Mouse (Mus musculus): ENCODE measurements around the gene Adap2.
A peak's percentile ranks its signal among the peaks of the same experiment; 100 is the strongest.

The Adap2 gene

DNA sequence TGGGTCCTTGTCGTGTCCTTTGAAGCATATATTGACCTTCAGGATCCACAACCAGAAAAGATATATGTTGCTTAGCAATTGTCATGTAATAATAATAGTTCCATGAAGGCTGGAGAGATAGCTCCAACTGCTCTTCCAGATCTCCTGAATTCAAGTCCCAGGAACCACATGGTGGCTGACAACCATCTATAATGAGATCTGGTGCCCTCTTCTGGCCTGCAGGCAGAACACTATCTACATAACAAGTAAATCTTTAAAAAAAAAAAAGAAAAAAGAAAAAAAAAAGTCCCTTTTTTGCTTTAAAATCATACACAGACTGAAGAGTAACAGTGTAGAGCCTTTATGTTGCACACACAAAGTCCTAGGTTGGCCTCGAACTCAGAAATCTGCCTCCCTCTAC is 45.9 kb downstream of the Adap2 start:
- no peak for DNase-seq

DNA sequence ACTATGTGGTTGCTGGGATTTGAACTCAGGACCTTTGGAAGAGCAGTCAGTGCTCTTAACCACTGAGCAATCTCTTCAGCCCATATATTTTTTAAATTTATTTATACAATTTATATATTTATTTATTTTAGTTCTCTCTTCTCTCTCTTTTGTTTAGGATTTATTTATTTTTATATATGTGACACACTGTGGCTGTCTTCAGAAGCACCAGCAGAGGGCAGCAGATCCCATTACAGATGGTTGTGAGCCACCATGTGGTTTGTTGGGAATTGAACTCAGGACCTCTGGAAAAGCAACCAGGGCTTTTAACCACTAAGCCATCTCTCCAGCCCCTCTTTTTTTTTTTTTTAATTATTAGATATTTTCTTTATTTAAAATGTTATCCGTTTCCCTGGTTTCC is 46.4 kb downstream of the Adap2 start:
- DNase-seq = no peak

DNA sequence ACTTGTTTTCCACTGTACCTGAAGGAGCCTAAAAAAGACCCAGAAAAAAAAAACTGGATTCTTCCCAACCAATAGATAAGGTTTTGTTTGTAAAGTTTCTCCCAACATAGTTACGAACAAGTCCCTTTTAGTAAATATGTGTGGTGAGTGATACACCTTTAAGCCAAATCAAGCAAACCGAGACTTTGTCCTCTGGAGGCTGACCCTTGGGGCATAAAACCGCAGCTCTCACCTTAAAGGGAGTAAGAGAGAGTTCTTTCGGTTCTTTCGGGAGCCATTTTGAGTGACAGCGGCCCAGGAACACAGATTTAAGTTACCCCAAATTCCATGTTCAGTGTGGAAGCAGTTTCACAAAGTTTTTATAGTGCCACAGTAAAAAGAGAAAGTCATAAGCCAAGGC is 48.4 kb downstream of the Adap2 start:
- DNase-seq = no peak

DNA sequence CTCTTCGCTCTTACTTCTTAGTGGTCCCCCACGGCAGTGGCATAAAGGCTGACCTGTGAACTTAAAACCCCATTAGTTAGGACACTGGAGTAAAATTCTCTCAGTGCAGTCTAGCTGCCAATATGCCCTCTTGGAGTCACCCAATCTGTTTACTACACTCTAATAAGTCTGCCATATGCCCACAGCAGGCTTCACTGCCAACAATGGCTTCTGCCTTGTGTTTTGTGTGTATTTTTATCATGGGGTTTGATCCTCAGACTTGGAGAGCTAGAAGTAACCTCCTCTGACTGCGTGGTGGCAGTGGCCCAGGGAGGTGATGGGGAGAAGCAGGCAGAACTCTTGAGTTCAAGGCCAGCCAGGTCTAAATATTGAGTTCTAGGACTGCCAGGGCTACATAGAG is 50.1 kb downstream of the Adap2 start:
- DNase-seq = peak; percentile 60

DNA sequence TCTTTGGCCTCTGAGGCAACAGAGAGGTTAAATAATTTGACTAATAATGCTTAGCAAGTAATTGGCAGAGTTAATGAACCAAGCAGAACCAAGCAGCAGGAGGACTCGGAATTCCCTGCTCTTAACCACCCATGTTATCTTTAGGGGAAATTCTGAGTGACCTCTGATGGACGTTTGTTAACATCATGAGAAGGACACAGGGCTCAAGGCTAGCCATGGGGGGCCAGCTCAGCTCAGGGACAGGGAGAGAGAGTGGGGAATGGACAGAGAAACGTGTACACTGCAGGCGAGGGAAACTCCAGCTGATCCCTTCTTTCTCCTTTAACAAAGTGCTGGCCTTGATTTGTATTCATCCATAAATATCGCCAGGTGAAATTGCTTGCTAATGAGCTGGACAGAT is 51.0 kb downstream of the Adap2 start:
- DNase-seq = no peak

DNA sequence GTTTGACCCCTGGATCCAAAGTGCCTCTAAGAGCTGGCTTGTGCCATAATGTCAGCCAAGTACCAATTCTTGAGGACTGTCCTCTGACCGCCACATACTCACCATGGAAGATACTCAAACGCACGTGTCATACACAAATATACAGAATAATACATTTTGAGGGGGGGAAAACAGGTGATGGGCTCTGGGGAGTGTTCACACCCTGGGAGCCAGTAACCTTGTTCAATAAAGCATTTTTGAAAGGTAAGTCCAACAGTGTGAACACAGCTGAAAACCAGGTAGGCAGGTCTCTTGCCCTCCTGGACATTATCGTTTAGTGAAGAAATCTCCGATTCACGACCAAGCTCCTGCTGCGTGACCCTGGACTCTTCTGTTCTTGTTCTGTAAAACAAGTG is 54.6 kb downstream of the Adap2 start:
- no peak for DNase-seq

DNA sequence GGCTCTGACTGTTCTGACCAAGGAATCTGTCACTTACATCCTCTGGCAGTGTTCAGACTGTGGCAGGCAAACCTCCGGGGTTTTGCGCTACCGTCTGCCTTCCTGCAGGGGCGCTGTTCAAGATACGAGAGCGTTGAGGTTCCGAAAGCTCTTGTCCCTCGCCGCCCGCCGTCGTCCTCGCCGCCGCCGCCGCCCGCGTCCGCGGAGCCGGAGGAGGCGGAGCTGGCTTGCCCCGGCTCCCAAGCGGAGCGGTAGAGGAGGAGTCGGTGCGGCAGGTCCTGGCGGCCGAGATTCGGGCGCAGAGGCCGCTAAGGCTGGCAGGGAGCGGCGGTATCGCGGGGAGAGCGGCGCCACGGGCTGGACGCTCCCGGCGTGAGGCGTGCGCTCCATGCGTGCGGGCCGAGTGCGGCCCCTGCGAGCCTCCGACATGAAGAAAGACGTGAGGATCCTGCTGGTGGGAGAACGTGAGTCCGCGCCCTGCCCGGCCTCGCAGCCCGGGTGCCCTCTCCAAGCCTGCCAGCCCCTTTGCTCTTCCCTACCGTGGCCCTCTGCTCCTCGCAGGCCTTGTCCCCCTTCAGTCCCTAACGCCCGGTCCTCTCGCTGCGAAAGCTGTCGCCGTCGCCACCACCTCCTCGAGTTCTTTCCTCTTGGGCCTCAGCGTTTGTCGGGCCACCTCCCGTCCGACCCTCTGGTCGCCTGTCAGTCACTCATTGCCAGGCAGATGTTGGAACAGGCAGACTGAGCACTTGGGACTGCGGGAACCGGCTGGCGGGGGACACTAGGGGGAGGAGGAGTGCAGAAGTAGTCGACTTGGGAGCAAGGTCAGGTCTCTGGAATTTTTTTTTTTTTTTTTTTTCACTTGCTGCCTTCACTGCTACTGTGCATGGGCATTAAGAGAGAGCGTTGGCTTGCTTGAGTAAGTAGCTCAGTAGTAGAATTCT is 55.2 kb downstream of the Adap2 start, which contains the start of gene Rhot1:
Rhot1 (plus strand) TSS at position 160 of the 941 bp plus-strand sequence.
- peak; percentile 95 for DNase-seq

DNA sequence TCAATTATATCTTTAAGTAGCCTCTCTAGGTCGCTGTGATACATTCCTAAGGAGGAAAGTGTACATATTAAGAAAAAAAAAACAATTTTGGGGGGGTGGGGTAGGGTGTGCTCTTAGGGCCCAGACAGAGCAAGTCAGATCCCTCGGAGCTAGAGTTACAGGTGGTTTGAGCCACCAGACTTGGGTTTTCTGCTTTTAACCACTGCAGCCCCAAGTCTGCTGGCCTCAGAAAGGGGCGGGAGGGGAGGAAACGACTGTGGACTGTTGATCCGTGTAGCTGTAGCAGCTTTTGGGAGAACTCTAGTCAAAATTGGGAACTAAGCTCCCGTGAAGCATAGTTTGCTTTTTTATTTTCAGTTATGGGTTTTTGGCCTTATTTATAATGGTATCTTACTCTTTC is 56.4 kb downstream of the Adap2 start:
- DNase-seq = no peak

DNA sequence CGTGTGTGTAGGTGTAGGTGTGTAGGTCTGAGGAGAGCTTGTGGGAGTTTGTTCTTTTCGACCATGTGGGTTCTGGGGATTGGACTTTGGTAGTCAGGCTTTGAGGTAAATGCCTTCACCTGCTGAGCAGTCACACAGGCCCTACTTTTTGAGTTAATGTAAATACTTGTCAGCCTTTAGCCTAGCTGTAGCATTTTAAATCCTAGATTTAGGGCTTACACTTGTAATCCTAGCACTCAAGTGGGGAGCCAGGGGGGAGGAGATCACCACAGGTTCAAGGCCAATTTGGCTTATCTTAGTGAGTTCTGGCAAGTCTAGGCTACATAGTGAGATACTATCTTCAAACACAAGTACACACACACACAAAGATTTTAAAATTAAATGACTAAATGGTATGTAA is 58.4 kb downstream of the Adap2 start:
- no peak for DNase-seq

DNA sequence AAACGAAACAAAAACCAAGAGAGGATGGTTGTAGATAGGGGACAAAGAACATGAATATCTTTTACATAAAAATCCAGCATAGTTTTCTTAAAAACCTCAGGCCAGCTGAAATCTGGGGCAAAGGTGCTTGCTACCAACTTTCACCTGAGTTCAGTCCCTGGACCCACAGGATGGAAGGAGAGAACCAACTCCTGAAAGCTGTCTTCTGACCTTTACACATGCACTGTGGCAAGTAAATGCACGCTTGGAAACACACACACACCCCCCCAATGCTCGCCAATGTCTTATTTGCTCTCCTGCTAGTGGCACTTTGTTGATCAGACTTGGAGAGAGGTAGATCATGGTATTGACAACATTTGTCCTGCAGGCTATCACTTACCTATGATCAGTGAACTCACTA is 61.4 kb downstream of the Adap2 start:
- no peak for DNase-seq

DNA sequence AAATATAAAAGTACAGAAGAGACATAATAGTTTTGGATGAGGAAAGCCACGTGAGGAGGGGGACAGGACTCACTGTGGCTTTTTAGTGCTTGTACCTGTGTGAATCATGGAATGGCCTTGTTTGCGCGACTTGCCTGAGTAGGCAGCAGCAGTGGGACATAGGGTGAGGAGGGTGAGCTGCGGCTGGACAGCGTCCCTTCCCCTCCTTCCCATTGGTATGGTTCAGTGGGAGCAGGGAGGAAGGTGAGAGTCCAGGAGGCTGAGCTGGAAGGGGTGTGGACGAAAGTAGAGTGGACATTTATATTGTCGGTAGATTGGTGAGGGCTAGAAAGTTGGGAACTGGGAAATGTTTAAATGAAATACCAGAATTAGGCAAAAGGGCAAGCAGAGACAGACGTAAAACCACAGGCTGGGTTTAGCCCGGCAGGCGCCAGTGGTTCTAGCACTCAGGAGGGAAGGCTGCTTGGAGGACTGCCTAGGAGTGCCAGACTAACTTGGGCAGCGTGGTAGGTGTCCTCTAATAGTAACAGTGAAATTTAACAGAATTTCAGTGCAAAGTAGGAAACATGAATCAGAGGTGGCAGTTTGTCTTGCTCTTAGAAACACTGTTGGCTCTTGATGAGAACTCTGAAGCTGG is 64.9 kb downstream of the Adap2 start:
- DNase-seq = no peak
